Mouse (Mus musculus) skeletal muscle tissue, adult 2 months (tissue): Measurements from ENCODE around the gene Slc4a8.
"Not testable (repeated sequence)": the region's sequence is repeated elsewhere in the genome, so short reads cannot be mapped to it uniquely, and the experiment has no call there.

Source experiments
- DNase-seq: peaks from one replicate; pipeline ENCODE4 v3.0.0-alpha.2; 2012; ENCODE audit warnings: low read depth, low spot score

Gene Slc4a8

GRCm38 (mm10) chr15:100773859-100774258 lies 12.3 kb downstream of the Slc4a8 start:
- DNase-seq, result not testable (repeated sequence)

DNA sequence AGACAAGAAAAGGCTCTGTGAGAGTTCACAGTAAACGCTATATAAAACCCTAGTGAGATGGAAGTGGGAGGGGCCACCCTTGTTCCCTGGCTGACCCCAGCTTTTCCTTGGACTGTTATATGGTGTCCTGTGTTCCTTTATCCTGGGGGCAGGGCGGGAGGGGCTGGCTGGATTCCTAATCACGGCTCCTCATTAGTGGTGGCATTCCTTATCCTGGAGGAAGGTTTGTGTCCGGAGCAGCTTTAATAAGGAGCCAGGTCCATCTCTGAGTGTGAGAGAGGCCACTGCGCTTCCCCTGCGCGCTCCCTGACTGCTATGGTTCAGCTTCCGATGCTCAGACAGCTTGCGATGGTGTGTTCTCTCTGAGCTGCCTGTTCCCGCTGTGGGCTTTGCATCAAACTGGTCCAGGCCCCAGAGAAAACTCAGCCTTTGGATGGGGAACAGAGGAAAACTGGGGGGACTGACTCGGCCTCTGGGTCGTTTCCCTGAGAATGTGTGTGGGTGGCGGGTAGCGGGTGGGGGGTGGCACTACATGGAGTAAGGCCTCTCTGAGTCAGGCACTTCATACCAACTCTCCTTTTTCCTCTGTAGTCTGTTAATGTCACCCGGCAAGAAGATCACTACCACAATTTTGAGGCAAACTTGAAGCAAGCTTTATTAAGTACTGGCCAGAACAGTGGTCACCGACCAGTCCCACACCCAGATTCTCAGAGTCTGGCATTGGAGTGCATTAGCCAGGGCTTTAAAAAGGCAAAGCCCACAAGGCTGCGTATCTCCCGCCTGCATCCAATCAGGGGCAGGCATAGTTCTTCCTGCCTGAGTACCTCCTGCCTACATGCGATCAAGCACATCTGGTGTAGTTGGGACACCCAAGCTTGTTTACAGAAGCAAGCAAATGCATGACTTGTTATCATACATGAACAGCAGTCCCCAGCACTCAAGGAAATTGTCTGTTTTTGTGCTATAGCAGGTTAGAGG lies 13.9 kb downstream of the Slc4a8 start:
- no peak for DNase-seq

DNA sequence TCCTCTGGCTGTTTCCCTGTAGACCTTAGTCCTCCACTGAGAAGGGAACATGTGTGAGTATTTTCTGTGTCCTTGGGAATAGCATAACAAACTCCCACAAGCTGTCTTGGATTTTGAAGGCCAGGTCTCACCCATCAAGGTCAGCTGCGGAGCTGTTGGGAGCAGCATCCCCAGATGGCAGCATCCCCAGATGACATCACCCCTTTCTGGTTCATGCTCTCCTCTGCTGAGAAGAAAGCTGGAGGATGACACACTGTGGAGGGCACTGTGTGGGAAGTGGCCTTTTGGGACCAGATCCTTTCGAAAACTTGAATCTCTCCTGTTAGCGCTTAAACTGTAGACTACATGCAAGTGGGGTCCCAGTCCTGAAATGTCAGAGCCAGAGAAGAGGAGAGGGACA lies 14.9 kb downstream of the Slc4a8 start:
- no peak for DNase-seq

- no peak for DNase-seq
Measured at GRCm38 (mm10) chr15:100777020-100778016, 15.8 kb downstream of the Slc4a8 start.

- no peak for DNase-seq
Measured at GRCm38 (mm10) chr15:100779896-100780295, 18.3 kb downstream of the Slc4a8 start.

DNA sequence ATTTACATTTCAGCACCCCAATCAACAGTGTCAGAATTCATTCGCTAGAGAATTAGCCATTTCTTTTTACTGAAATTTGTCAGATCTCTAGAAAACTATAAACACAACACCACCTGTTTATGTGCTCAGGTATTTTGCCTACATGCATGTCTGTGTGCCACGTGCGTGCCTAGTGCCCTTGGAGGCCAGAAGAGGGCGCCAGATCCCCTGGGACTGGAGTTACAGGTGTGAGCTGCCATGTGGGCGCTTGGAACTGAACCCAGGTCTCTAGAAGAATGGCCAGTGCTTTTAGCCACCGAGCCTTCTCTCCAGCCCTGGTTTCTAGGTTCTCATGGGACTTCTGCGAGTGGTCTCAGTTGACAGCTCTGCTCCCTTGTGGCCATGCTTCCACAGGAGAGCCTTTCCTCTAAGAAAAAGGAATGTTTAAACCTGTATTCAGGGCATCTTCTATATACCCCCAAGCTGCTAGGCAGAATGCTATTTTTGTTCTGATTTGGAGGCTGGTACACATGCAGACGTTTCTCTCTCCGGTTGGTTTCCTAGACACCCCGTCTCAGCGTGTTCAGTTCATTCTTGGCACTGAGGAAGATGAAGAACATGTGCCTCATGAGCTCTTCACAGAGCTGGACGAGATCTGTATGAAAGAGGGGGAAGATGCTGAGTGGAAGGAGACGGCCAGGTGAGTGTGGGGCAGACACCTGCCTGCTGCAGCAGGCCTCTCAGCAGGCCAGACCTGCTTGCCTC lies 21.9 kb downstream of the Slc4a8 start:
- no peak for DNase-seq

GRCm38 (mm10) chr15:100790219-100790618 lies 28.7 kb downstream of the Slc4a8 start:
- DNase-seq, result no peak

GRCm38 (mm10) chr15:100792324-100792723 lies 30.8 kb downstream of the Slc4a8 start:
- no peak for DNase-seq

DNA sequence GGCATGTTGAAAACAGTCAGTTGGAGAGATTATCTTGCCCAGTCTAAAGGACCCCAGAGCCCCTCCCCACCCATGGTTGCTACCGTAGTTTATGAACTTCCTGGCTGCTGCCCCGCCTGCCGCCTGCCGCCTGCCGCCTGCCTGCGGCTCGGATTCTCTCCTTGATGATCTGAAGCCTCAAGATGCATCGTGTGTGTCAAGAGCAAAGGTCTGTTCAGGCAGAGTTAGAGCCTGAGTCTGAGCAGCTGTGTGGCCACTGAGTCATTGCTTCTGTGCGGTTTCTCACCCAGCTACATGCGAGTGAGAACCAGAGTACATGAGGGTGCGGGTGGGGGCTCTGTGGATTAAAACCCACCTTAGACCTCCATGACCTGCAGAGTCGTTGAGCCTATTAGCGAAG lies 39.4 kb downstream of the Slc4a8 start:
- DNase-seq, result no peak

DNA sequence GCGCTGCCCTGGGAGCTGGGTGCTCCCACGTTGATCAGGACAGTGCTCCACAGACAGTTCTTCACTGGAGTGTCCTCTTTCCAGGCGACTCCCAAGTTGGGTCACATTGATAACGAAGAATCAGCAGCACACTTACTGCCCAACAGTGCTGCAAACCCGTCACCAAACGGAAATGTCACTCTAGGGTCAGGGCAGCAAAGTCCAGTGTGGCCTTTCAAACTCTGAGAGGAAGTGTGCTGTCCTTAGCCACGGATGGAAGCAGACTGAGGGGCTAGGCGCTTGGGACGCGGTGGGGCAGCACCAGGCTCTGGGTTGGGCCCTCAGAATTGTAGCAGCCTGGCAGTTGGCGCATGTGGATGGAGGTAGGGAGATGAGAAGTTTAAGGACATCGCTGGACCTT lies 46.5 kb downstream of the Slc4a8 start:
- no peak for DNase-seq

DNA sequence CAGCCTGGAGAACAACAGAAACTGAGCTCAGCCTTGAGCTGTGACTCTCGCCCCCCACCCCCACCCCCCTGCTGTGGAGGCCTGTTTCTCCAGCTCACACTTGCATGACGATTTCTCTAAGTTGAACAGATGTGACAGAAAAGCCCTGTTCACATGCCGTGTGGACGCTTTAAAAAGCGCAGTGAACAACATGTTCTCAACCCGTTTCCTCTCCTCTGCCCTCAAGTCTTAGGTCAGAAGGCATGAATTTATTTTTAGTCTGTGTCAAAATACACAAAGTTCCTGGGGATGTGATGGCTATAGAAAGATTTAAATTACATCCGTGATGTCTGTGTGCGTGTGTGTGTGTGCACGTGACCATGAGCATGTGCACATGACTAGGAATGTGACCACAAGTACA lies 46.9 kb downstream of the Slc4a8 start:
- DNase-seq, result peak; percentile 15

GRCm38 (mm10) chr15:100810243-100810642 lies 48.7 kb downstream of the Slc4a8 start:
- no peak for DNase-seq

DNA sequence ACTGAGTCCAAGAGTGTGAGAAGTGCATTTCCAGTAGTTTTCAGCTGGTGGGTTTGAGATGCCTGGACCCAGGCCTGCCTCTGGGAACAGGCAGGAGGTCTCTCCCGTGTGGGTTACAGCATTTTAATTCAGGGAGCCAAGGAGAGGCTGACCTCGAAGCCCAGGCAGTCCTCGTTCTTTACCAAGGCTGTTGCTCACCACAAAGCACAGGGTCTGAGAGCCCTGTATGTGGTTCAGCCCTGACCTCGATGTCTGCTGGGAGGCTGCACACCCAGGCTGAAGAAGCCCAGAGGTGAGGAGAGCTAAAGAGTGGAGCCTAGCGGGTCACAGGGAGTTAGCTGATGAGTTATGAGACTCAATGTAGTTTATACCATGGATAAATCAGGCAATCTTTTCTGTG lies 52.0 kb downstream of the Slc4a8 start:
- no peak for DNase-seq

DNA sequence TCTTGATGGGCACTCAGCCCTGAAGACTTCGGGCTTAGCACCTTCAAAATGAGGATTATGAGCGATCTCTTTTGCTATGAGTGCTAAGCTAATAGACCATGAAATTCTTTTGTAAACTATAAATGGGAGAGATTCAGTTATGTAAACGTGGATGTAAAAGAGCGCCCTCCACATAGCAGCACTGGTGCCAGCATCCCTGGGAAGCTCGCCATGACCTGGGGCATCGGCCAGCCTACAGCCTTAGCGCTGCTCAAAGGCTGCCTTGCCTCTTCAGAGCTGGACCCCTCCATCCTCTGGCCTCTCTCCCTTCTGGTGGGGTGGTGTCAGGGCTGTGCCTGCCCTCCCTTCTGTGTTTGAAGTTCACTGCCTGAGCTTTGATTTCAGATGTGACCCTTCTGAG lies 52.5 kb downstream of the Slc4a8 start:
- DNase-seq, result no peak

- no peak for DNase-seq
Measured at GRCm38 (mm10) chr15:100815310-100815709, 53.8 kb downstream of the Slc4a8 start.

GRCm38 (mm10) chr15:100818860-100819259 lies 57.3 kb downstream of the Slc4a8 start:
- no peak for DNase-seq

- no peak for DNase-seq
Measured at GRCm38 (mm10) chr15:100821824-100822223, 60.3 kb downstream of the Slc4a8 start.

DNA sequence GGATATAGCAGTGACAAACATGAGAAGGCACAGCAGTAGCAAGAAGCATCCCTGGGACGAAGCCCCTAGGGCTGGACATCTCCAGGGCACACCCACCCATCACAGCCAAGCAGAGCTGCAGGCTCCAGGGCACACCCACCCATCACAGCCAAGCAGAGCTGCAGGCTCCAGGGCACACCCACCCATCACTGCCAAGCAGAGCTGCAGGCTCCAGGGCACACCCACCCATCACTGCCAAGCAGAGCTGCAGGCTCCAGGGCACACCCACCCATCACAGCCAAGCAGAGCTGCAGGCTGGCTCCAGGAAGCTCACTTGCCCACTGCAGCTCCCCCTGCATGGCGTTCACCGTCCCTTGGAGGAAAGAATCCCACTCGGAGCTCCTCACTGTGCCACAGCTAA lies 60.8 kb downstream of the Slc4a8 start:
- DNase-seq, result not testable (repeated sequence)

DNA sequence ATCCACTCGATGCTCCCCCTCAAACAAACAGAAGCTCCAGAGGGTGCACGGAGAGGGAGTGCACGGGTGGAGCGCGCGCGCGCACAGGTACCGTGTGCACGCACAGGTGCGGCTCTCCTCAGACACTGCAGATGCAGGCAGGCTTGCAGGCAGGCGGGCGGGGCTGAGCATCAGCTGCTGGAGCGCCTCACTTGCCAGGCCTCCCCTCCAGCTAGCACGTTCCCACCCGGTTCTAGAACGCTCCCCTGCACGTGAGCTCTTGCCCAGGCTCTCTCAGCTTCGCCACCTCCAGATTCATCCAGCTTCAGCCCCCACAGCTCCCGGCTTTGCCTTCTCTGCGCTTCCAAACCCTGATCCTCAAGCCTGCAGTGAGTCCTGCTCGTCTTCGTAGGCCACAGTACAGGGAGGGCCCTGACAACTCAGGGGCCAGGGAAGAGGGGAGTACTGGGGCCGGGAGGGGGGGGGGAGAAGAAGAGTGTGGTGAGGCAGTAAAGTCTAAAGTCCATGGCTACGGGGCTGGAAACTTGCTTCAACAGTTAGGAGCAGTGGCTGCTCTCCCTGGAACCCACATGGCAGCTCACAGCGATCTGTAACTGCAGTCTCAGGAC lies 63.8 kb downstream of the Slc4a8 start:
- no peak for DNase-seq

DNA sequence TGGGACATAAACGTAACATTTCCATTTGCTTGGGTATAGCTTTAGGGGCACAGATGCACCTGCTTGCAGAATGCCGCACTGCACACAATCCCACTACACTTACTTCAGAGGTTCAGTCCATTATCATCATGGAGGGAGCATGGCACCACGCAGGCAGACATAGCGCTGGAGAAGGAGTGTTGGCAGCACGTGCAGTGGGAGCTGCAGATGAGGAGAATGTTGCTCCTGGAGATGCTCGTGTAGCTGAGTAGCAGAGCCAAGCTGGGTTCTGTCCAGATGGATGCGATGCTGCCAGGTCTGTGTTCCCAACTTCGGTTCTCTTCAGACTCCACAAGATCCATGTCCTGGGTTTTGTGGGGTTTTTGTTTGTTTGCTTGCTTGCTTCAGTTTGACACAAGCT lies 64.5 kb downstream of the Slc4a8 start:
- no peak for DNase-seq

DNA sequence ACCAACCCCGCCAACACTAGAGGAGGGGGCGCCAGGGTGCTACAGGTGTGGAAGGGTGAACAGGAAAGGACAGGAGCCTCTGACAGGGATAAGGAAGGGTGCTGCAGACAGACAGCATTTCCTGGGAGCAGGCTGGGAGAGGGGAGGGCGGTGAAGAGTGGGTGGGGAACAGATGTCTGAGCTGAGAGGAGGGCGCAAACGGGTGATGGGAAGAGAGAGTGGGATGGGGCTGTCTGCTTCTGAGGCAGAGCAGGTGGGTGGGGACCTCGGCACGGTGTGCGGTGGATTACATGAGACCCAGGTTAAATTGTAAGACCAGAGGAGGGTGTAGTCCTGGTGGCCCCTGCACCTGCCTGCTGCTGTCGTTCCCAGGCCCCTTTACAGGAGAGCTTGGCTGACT lies 68.2 kb downstream of the Slc4a8 start:
- DNase-seq, result no peak
